Mouse (Mus musculus): Measurements from ENCODE around the gene Snapc4. TPM values are rescaled to one million over a fixed set of nuclear protein-coding genes. Genes with fewer than 3 reads are reported as not detected.

The Snapc4 gene
- 10 to 100 TPM; 17.2 to 17.3 TPM for total RNA-seq (2023)

DNA sequence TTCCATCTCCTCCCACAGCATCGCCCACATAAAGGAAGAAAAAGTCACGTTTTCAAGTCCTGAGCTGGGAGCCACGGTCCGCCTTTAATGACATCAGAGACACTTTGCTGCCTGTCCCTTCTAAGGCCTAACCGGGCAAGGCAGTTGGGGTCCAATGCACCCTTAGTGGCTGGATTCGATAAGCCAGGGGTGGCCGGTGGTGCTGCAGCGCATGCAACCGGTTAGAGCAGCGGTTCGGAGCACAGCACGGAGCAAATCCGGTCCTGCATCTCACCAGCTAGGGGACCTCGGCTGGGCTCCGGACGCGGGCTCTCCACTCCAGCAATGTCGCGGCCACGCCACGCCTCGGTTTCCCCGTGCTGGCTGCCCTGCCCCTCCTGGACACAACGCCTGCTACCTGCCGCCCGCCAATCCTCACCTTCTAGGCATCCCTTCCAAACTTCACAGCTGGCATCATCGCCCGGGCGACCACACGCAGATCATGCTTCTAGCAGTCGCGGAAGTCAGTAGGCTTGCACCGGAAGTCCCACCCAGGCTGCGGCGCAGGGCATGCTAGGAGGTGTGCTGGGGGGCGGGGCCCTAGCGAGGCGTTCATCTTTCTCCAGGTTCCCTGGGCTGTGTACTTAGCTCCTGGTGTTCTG, at the start of gene Snapc4:
Snapc4 (minus strand) TSS at position 523 of the 641 bp plus-strand sequence.

DNA sequence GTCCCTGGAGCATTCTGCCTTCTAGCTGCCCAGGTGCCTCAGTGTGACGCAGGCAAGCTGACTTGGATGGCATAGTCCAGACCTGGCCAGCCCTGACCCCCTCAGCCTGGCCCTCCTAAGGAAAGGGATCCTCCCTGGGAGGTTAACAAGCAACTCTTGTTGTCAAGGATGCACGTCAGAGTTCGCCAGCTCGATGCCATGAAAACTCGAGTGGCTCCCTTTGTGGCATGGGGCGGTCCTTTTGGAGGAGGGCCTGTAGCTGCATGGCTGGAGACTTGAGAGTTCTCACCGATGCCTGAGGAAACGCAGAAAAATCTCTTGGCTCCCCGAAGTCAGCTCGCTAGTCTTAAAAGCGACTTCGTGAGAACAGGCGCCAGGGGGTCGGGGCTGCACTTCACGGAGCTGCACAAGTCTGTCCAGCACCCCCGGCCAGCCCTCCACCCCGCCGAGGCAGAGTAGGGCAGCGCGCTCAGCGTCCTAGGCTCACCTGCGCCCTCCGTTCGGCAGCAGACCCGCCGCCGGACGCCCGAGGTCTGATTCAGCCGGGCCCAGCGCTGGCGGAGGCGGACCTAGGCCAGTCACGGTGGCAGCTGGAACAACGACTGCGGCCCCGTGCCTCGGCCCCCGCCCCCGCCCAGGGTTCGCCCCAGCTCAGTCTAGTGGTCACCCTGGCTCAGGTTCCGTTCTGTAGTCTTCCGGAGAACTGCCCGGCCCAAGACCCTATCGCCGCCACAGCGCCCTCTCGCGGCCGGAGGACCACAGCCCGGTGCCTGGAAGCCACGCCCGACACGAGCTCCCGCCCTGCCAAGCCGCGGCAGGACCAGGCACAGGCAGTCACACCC, 28.3 kb upstream of the Snapc4 start, which contains the start of gene Inpp5e:
Inpp5e (minus strand) TSS at position 689 of the 842 bp plus-strand sequence.

DNA sequence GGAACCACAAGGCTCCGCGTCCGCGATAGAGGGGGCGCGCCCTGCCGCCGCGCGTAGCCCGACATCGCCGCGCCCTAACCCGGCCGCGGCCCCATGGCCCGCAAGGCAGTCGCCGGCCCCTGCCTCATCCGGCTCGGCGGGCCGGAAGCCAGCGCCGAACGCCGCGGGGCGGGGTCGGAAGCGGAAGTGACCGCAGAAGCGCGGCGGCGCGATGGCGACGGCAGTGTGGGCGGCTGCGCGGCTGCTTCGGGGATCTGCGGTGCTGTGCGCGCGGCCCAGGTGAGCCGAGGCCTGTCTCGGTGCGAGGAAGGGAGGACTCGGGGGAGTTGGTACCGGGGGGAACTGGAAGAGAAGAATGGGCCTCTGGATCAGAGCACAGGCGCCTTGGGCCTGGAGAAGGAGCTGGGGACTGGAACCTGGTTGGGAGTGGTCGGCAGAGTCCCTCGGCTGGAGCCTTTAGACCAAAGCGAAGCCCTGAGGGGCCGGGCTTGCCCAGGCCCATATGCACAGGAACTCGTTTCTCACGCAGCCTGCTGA, 8.8 kb upstream of the Snapc4 start, which contains the start of the genes Entr1 and Pmpca:
Entr1 (minus strand) TSS at position 163 of the 537 bp plus-strand sequence.
Pmpca (plus strand) TSS at position 186 of the 537 bp plus-strand sequence.

DNA sequence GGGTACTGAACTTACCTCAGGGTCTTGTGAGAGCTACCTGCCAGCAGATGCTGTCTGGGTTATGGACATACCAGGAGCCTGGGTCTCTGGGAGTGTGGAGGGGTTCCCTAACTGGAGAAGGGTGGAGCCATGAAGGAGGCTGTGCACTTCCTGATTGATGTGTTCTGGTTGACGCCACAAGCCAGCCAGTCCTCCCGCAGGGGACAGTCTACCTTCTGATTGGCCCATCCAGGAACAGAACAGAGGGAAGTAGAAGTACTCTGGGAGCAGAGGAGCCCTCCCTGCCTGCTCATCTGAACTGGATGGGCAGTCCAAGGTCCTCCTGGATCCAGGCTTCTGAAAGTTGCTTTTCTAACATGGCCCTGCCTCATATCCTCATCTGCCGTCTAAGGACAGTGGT, 19.7 kb downstream of the Snapc4 start, which contains the start of gene Card9:
Card9 (minus strand) TSS at position 147 of the 400 bp plus-strand sequence.

DNA sequence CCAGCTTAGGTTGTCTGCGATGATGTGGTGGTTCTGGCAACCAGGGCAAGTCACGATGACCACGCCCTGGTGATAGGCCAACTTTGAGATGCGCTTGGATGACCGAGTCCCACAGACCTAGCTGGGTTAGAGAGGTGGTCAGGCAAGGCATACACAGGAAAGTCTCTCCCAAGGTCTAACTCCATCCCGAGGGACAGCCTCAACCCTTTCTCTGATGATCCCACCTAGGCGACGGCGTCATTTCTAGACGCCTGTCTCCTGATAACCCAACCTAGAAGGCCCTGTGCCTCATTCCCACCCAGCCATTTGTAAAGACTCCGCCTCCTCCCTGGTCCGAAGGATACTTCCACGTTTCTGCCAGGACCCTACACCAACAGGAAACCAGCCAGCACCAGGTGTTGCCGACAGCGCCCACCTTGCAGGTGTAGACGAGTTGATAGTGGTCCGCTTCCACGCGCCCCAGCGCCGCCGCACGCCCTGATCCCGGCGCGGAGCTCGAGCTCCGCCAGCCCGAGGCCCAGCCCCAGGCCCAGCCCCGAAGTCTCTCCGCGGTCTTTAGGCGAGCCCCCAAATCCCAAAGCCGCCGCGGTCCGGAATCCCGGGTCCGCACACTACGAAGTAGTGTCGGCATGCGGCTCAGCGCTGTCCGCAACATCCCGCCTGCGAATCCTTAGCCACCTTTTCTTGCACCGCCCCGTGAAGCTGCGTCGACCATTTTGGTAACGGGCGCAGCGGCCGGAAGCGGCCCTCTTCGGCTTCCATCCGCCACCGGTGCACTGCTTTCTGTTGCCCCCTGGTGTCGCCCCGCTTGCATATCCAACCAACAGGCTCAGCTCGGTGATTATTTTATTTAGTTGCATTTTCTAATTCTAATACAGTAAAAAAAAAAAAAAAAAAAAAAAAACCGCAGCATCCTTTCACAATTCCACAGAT, 28.8 kb downstream of the Snapc4 start, which contains the start of gene Dnlz:
Dnlz (minus strand) TSS at position 753 of the 933 bp plus-strand sequence.

DNA sequence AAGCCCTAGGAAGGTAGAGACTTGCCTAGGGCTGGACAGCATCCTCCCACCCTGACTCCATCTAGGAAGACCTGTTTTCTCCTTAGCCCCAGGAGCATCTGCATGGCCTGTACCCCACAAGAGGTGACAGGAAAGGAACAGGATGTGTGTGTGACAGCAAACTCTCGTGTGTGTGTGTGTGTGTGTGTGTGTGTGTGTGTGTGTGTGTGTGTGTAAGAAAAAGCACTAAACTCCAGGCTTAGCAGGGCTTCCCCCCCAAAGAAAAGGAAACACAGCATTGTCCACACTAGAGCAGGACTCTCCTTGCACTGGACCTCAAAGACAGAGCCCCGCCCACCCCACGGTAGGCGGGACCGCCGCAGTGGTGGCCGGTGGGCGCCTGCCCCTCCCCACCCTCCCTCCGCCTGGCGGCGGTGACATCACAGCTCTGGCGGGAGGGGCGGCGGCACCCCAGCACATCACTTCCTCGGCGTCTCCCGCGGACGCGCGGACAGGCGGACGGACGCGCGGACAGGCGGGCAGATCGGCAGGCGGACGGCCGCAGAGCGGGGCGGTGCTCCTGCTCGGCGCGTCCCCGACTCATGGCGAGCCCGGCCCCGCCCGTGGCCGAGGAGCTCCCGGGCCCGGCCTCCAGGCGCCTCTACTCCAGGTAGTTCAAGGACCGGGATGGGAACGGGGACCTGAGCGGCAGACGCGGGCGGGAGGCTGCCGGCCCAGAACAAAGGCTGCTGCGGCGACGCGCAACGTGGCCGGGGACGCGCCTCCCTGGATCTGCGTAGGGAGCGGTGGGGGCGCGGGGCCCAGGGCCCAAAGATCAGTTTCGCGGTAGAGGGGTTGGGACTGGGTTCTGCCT, 65.2 kb downstream of the Snapc4 start, which contains the start of gene Gpsm1:
Gpsm1 (plus strand) TSS at position 444 of the 853 bp plus-strand sequence.

Other genes starting within 250 kb of the Snapc4 start
- gene Lhx3, start 172.4 kb downstream of the Snapc4 start, total RNA-seq (2023), result not detected
- gene Qsox2, start 143.1 kb downstream of the Snapc4 start, total RNA-seq (2023), result 1 to 10 TPM; 3.4 to 4.1 TPM
- not detected for gene Ccdc187, start 86.1 kb downstream of the Snapc4 start, total RNA-seq (2023)
- 10 to 100 TPM; 11.2 to 15.7 TPM for gene Gpsm1, start 65.1 kb downstream of the Snapc4 start, total RNA-seq (2023)
- 1 to 10 TPM; 4.3 to 6.1 TPM for gene Dnlz, start 28.5 kb downstream of the Snapc4 start, total RNA-seq (2023)
- gene Card9, start 19.7 kb downstream of the Snapc4 start, total RNA-seq (2023), result 100 to 1,000 TPM; 164 to 201 TPM
- gene Entr1, start 8.7 kb upstream of the Snapc4 start, total RNA-seq (2023), result 100 to 1,000 TPM in 1 of 2 experiments, 10 to 100 TPM in 1; 96.3 to 106 TPM
- gene Pmpca, start 8.7 kb upstream of the Snapc4 start, total RNA-seq (2023), result 10 to 100 TPM; 53.7 to 55.0 TPM
- 10 to 100 TPM; 18.7 to 18.9 TPM for gene Inpp5e, start 28.6 kb upstream of the Snapc4 start, total RNA-seq (2023)
- 10 to 100 TPM; 50.4 to 53.5 TPM for gene Sec16a, start 64.6 kb upstream of the Snapc4 start, total RNA-seq (2023)
- 100 to 1,000 TPM; 180 to 243 TPM for gene Notch1, start 136.0 kb upstream of the Snapc4 start, total RNA-seq (2023)
- gene Egfl7, start 199.4 kb upstream of the Snapc4 start, total RNA-seq (2023), result 1 to 10 TPM; 5.3 to 5.7 TPM
- not detected for gene Gm20532, start 206.0 kb upstream of the Snapc4 start, total RNA-seq (2023)
- gene Agpat2, start 223.8 kb upstream of the Snapc4 start, total RNA-seq (2023), result 100 to 1,000 TPM; 106 to 112 TPM
- 1 to 10 TPM; 1.4 TPM for gene Fam69b, start 247.8 kb upstream of the Snapc4 start, total RNA-seq (2023)

Data from neutrophil, adult 59 days (primary cell).